Mouse (Mus musculus): ENCODE measurements around the gene Bbs12. TPM values are rescaled to one million over a fixed set of nuclear protein-coding genes. Genes with fewer than 3 reads are reported as not detected.

The Bbs12 gene
- total RNA-seq, 2 experiments from 2014 or later = 0.29 to 1.5 TPM

Other genes starting within 250 kb of the Bbs12 start
- gene Adad1, start 249.0 kb upstream of the Bbs12 start, total RNA-seq (2015) = not detected in 2 replicates
- gene Adad1, start 249.0 kb upstream of the Bbs12 start, total RNA-seq (2017) = not detected in 2 replicates
- 0.18 and 0.89 TPM in 2 replicates for gene Il2, start 186.6 kb upstream of the Bbs12 start, total RNA-seq (2015)
- gene Il2, start 186.6 kb upstream of the Bbs12 start, total RNA-seq (2017) = not detected in 2 replicates
- not detected in 2 replicates for gene Il21, start 79.9 kb upstream of the Bbs12 start, total RNA-seq (2015)
- gene Il21, start 79.9 kb upstream of the Bbs12 start, total RNA-seq (2017) = not detected in 2 replicates
- 0.31 and 1.3 TPM in 2 replicates for gene Cetn4, start 154 bp downstream of the Bbs12 start, total RNA-seq (2015)
- gene Cetn4, start 154 bp downstream of the Bbs12 start, total RNA-seq (2017) = 0.45 and 2.2 TPM in 2 replicates
- gene Fgf2, start 35.8 kb downstream of the Bbs12 start, total RNA-seq (2015) = not detected in 2 replicates
- gene Fgf2, start 35.8 kb downstream of the Bbs12 start, total RNA-seq (2017) = not detected in 2 replicates
- 42.0 and 62.5 TPM in 2 replicates for gene Spata5, start 107.3 kb downstream of the Bbs12 start, total RNA-seq (2015)
- 88.3 and 93.8 TPM in 2 replicates for gene Spata5, start 107.3 kb downstream of the Bbs12 start, total RNA-seq (2017)
- gene Nudt6, start 107.7 kb downstream of the Bbs12 start, total RNA-seq (2015) = 4.5 and 9.5 TPM in 2 replicates
- 7.5 and 10.6 TPM in 2 replicates for gene Nudt6, start 107.7 kb downstream of the Bbs12 start, total RNA-seq (2017)